Mouse (Mus musculus) cortical plate, adult 2 months (tissue): ENCODE results near the gene Trpm5. TPM values are rescaled to one million over a fixed set of nuclear protein-coding genes. Genes with fewer than 3 reads are reported as not detected.

Experiments
- H3K27ac ChIP-seq: fragments of 200-500 bp; 2 replicates; pipeline ENCODE4 v1.5.1; 2012; ENCODE audit warnings: low read length, control low read depth, inconsistent platforms; ENCODE audit not compliant: insufficient read depth
- H3K4me1 ChIP-seq: fragments of 200-500 bp; 2 replicates; pipeline ENCODE4 v1.6.1; 2011; ENCODE audit warnings: low read length; ENCODE audit not compliant: control insufficient read depth, insufficient read depth
- H3K4me3 ChIP-seq: fragments of 200-500 bp; 2 replicates; pipeline ENCODE4 v1.5.1; 2011; ENCODE audit warnings: mild to moderate bottlenecking, low read length, control low read depth; ENCODE audit not compliant: insufficient read depth
- CTCF ChIP-seq: fragments of 200-500 bp; IDR thresholded peaks from 2 replicates; pipeline ENCODE4 v1.5.1; 2011; ENCODE audit warnings: mild to moderate bottlenecking, control low read depth, low read length; ENCODE audit not compliant: insufficient read depth; ENCODE audit errors: extremely low read depth
- POLR2A ChIP-seq: fragments of 200-500 bp; IDR thresholded peaks from 2 replicates; pipeline ENCODE4 v1.6.1; 2011; ENCODE audit warnings: mild to moderate bottlenecking, low read length, control low read depth; ENCODE audit not compliant: insufficient read depth; ENCODE audit errors: extremely low read depth
- polyA plus RNA-seq: library from polyadenylated mRNA; depleted of rRNA; stranded (reverse); fragments of >200 nt; gene quantifications from 2 replicates; pipeline ENCODE4 v1.2.3, GENCODE M21; 2012

Trpm5 gene
- polyA plus RNA-seq, 1 experiment, result not detected

GRCm38 (mm10) chr7:143034519-143035450, 59.7 kb downstream of the Trpm5 start:
- Histone ChIP-seq H3K27ac (no peak overlapping the region), H3K4me3 (no peak overlapping the region), H3K4me1 (no peaks in the 10 kb centered on the region)
- TF ChIP-seq POLR2A, result no peak
- no peak for TF ChIP-seq CTCF

GRCm38 (mm10) chr7:143034112-143034511, 60.3 kb downstream of the Trpm5 start:
- TF ChIP-seq CTCF, result no peak
- TF ChIP-seq POLR2A, result no peak
- H3K27ac ChIP-seq, result no peak overlapping the region
- H3K4me1 ChIP-seq, result no peaks in the 10 kb centered on the region
- no peak overlapping the region for H3K4me3 ChIP-seq

- H3K27ac ChIP-seq, result no peak overlapping the region
- TF ChIP-seq CTCF, result no peak
- no peak for TF ChIP-seq POLR2A
Observed at GRCm38 (mm10) chr7:143033581-143033980, 60.9 kb downstream of the Trpm5 start.

GRCm38 (mm10) chr7:143031816-143032215, 62.6 kb downstream of the Trpm5 start:
- no peak overlapping the region for H3K27ac ChIP-seq
- no peak overlapping the region for H3K4me3 ChIP-seq
- no peaks in the 10 kb centered on the region for H3K4me1 ChIP-seq
- TF ChIP-seq POLR2A (no peak), CTCF (no peak)

More at GRCm38 (mm10) chr7:143033581-143033980, 60.9 kb downstream of the Trpm5 start:
- Histone ChIP-seq H3K4me3 (no peak overlapping the region), H3K4me1 (no peaks in the 10 kb centered on the region)

- H3K4me1 ChIP-seq, result no peaks in the 10 kb centered on the region
- H3K4me3 ChIP-seq, result no peak overlapping the region
- no peak for TF ChIP-seq CTCF
- TF ChIP-seq POLR2A, result no peak
- no peak overlapping the region for H3K27ac ChIP-seq
Observed at GRCm38 (mm10) chr7:143027196-143027595, 67.2 kb downstream of the Trpm5 start.

GRCm38 (mm10) chr7:143025496-143025895, 68.9 kb downstream of the Trpm5 start:
- Histone ChIP-seq H3K27ac (no peak overlapping the region), H3K4me3 (no peak overlapping the region), H3K4me1 (no peaks in the 10 kb centered on the region)
- no peak for TF ChIP-seq CTCF
- no peak for TF ChIP-seq POLR2A

- no peak for TF ChIP-seq POLR2A
- TF ChIP-seq CTCF, result no peak
- no peak overlapping the region for H3K27ac ChIP-seq
- H3K4me1 ChIP-seq, result no peaks in the 10 kb centered on the region
- no peak overlapping the region for H3K4me3 ChIP-seq
Observed at GRCm38 (mm10) chr7:143024293-143024692, 70.1 kb downstream of the Trpm5 start.

- TF ChIP-seq POLR2A (no peak), CTCF (no peak)
- no peak overlapping the region for H3K27ac ChIP-seq
- H3K4me1 ChIP-seq, result no peaks in the 10 kb centered on the region
- no peak overlapping the region for H3K4me3 ChIP-seq
Observed at GRCm38 (mm10) chr7:143023499-143023898, 70.9 kb downstream of the Trpm5 start.

GRCm38 (mm10) chr7:143021356-143022164, 72.9 kb downstream of the Trpm5 start:
- Histone ChIP-seq H3K4me1 (no peaks in the 10 kb centered on the region), H3K27ac (no peak overlapping the region), H3K4me3 (no peak overlapping the region)
- TF ChIP-seq POLR2A (no peak), CTCF (no peak)

- TF ChIP-seq POLR2A, result no peak
- TF ChIP-seq CTCF, result no peak
- no peaks in the 10 kb centered on the region for H3K4me1 ChIP-seq
- H3K4me3 ChIP-seq, result no peak overlapping the region
- H3K27ac ChIP-seq, result no peak overlapping the region
Observed at GRCm38 (mm10) chr7:143020764-143021163, 73.7 kb downstream of the Trpm5 start.
